Mouse (Mus musculus): ENCODE measurements around the gene Nell2.

Gene Nell2

GRCm38 (mm10) chr15:95476440-95476839 is 51.9 kb downstream of the Nell2 start:
- no peak for DNase-seq (ENCODE audit: low read depth in 1 of 2, low spot score in 2 of 2)

- no peak for DNase-seq (ENCODE audit: low read depth in 1 of 2, low spot score in 2 of 2)
Observed at GRCm38 (mm10) chr15:95473976-95474375, 54.4 kb downstream of the Nell2 start.

- DNase-seq (ENCODE audit: low read depth in 1 of 2, low spot score in 2 of 2): no peak
Observed at GRCm38 (mm10) chr15:95467195-95467594, 61.2 kb downstream of the Nell2 start.

DNA sequence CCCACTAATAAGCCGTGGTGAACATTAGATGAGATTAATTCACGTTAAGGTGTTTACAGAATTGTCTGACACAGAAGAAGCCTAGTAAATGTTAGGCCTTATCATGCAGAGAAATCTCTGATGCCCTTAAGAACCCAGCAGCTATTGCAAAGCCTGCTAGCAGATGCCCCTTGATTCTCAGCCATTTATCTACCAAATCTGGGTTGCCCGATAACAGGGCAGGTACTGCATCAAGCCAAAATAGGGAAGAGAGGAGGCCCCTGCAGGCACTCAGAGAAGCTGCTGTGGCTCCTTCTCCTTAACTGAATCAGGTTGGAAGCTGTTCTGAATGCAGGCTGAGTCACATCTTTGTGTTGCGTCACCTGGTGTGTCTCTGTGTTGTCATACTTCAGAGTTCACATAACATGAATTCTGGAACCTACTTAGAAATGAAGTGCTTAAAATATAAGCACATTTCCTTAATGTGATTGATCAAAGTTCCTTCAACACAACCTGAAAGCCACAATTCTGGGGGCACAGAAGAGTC is 68.3 kb downstream of the Nell2 start:
- no peak for DNase-seq (ENCODE audit: low read depth in 1 of 2, low spot score in 2 of 2)

GRCm38 (mm10) chr15:95444586-95444985 is 83.8 kb downstream of the Nell2 start:
- DNase-seq (ENCODE audit: low read depth in 1 of 2, low spot score in 2 of 2): no peak

- DNase-seq (ENCODE audit: low read depth in 1 of 2, low spot score in 2 of 2): no peak
Observed at GRCm38 (mm10) chr15:95437740-95438139, 90.6 kb downstream of the Nell2 start.

DNA sequence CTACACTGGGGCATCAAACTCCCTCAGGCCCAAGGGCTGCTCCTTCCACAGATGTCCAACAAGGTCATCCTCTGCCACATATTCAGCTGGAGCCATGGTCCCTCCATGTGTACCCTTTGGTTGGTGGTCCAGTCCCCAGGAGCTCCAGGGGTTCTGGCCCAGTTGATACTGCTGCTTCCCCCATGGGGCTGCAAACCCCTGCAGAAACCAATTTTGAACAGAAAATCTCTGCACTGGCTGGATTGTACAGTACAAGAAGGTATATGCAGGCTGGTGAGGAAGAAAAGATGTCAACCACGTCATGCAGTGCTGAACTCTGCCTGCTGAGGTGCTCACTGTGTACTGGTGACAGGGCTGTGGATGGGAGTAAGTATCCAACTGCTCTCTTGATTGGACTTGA is 92.1 kb downstream of the Nell2 start:
- DNase-seq (ENCODE audit: low read depth in 1 of 2, low spot score in 2 of 2): no peak

GRCm38 (mm10) chr15:95431156-95431799 is 97.1 kb downstream of the Nell2 start:
- no peak for DNase-seq (ENCODE audit: low read depth in 1 of 2, low spot score in 2 of 2)

- no peak for DNase-seq (ENCODE audit: low read depth in 1 of 2, low spot score in 2 of 2)
Observed at GRCm38 (mm10) chr15:95430000-95430399, 98.4 kb downstream of the Nell2 start.

GRCm38 (mm10) chr15:95428003-95428663 is 100.2 kb downstream of the Nell2 start:
- DNase-seq (ENCODE audit: low read depth in 1 of 2, low spot score in 2 of 2): no peak

GRCm38 (mm10) chr15:95425085-95425484 is 103.3 kb downstream of the Nell2 start:
- no peak for DNase-seq (ENCODE audit: low read depth in 1 of 2, low spot score in 2 of 2)

DNA sequence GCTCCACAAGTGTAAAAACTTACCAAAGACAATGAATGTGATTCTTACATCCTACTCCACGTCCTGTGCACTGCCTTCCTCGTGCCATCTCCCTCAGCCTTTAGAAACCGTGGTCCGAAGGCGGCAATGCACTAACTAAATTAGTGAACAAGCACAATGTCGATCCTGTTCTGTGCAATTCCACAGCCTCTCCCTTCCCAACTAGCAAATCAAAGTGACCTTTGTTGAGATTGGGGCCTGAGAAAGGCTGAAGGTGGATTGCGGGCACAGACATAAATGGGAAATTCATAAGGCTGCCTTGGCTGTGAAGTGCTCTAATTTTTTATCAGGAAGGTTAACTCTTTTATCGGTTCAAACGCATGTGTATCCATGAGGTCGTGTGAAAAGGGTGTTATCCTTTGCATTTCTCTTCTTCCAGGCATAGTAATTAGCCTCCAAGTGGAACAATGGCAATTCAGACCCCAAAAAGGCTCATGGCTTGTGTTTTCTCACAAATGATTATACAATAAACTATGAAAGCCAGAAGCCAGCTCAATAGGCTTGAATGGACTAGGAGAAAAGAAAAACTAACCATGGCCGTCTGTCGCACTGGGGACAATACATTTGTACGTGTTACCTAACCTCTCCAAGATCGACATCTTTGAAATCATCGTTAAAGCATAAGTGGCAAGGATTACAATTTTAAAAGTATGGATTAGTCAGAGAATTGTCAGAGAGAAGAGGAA is 106.0 kb downstream of the Nell2 start:
- DNase-seq (ENCODE audit: low read depth in 1 of 2, low spot score in 2 of 2): no peak

DNA sequence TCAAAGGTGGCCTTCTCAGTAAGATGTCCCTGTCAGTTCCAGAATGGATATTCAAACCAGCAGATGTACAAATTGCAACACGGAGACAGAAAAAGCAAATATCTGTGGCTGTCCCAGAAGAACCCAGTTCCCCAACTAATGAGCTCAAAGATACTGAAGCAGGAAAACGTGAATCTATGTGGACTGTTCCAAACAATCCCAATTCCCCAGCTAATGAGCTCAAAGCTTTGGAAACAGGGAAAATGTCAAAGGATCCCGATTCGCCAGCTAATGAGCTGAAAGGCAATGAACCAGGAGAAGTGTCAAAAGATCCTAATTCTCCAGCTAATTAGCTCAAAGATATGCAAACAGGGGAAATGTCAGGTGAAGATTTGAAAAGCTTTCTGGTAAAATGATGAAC is 109.7 kb downstream of the Nell2 start:
- no peak for DNase-seq (ENCODE audit: low read depth in 1 of 2, low spot score in 2 of 2)

DNA sequence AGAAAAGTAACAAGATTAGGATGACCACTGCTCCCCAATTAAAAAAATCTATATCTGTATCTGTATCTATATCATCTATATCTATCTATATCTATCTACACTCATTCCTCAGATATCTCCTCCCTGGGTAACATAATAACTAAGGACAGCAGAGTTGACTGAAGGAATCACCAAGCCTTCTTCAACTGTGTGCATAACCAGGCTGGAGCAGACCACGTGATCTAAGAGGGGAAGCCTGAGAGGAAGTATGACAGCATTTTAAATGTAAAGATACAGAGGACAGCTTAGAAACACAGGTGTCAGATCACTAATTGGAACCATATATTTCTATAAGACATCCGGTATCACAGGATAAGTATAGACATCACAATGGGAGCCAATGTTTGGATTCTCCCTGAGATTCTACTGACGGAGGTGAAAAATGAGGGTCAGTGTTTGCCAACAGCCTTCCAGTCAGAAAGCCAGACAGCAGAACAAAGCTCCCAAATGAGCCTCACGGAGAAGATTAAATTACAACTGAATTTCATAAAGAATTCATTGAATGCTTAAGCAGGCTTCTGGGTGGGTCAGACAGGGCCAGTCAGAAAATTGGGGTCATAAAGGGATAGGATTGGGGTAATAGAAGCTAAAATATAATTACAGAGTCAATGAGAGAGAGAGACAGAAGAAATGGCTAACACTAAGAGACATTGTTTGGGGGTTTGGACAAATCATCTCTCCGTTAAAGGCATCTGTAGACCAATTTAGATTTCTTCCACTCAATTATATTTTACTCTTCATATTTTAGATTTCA is 116.2 kb downstream of the Nell2 start:
- DNase-seq (ENCODE audit: low read depth in 1 of 2, low spot score in 2 of 2): no peak

- DNase-seq (ENCODE audit: low read depth in 1 of 2, low spot score in 2 of 2): no peak
Observed at GRCm38 (mm10) chr15:95410213-95410843, 118.0 kb downstream of the Nell2 start.

DNA sequence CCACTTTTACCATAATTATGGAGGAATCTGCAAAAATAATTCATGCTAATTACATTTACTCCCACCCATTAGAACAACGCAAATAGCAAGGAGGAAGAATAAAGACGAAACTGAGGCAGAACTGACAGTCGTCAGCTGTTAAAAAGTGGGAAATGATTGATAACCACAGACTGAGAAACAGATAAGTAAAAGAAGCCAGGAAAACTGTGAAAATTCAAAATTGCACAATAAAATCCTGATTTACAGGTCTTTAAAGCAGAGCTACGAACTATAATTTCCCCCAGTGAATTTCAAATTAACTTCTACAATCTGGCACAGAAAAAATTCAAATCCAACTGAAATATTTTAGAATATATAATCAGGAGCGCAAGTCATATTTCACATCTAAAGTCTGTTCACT is 138.0 kb downstream of the Nell2 start:
- DNase-seq (ENCODE audit: low read depth in 1 of 2, low spot score in 2 of 2): no peak

DNA sequence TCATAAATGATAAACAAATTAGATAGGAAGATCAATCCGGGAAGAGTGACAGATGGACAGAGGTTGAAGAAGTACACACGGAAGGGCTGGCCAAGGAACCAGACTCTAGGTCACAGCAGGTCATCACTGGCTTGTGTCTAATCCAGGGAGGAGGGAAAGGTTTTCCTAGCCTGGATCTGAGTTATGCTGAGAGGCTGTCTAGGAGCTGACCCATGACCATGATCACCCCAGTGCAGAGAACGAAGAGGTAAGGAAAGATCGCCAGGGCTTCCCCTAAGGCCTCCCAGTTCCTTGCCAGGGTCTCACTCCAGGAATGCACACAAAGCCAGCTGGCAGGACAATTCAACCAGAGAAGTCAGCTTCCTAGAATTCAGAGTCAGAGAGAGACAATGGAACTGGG is 139.4 kb downstream of the Nell2 start:
- no peak for DNase-seq (ENCODE audit: low read depth in 1 of 2, low spot score in 2 of 2)

- no peak for DNase-seq (ENCODE audit: low read depth in 1 of 2, low spot score in 2 of 2)
Observed at GRCm38 (mm10) chr15:95380859-95381258, 147.5 kb downstream of the Nell2 start.

- DNase-seq (ENCODE audit: low read depth in 1 of 2, low spot score in 2 of 2): no peak
Observed at GRCm38 (mm10) chr15:95370720-95371395, 157.5 kb downstream of the Nell2 start.

DNA sequence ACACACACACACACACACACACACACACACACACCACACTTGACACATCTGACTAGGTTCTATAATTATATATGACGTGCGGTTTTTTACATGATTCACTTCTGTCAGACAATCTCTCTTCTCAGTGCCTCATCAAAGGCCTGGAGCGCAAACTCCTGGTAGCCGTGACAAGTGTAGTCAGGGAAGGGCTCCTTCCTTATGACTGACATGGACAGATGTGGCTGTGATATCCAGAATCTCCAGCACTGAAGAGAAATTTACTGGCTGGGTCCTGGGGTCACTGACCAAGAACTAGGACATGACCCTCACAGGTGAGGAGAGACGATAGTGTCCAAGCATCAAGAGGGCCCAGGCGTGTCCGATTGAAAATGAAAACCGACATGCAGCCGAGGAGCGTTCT is 160.2 kb downstream of the Nell2 start:
- no peak for DNase-seq (ENCODE audit: low read depth in 1 of 2, low spot score in 2 of 2)
